Mouse (Mus musculus) left cerebral cortex, postnatal 25 days (tissue): ENCODE measurements at regions not wholly inside any gene's neighbourhood (a gene's known extent, or its start where the extent isn't known, plus 50 kb on each side); places are given as distances from the start of the nearest gene placed in this dataset.
"Not testable (repeated sequence)": the region's sequence is repeated elsewhere in the genome, so short reads cannot be mapped to it uniquely, and the experiment has no call there.

Experiments
- DNase-seq, 2 experiments: peaks; one replicate each; pipeline ENCODE4 v3.0.0; 2022; ENCODE audit warnings: low spot score in 2 of 2, mixed read lengths in 1 of 2
- intact Hi-C: fragments of 180-260 bp; cut with DNase I; formaldehyde crosslinking; loops from one replicate; pipeline ENCODE4 v1.15.1; 2025

DNA sequence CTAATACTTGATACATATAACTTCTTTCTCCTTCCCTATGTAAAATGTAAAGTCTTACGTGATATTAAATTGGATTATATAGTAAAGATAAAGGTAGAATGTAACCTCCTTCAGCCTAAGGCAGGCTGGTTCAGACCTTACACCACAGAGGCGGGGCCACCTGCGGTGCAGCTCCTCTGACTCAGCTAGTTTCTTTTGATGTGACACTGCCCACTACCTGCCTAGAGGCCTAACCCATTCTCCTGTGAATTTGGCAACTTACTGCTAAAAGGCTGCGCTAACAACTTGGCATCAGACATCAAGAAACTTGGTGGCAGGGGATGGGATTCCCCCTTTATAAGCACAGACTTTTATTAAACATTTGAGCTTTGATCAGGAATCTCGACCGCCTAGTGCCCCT is 74.5 kb downstream of the Aasdhppt start:
- DNase-seq, result no peak
- intact Hi-C loops, result no loop called here

DNA sequence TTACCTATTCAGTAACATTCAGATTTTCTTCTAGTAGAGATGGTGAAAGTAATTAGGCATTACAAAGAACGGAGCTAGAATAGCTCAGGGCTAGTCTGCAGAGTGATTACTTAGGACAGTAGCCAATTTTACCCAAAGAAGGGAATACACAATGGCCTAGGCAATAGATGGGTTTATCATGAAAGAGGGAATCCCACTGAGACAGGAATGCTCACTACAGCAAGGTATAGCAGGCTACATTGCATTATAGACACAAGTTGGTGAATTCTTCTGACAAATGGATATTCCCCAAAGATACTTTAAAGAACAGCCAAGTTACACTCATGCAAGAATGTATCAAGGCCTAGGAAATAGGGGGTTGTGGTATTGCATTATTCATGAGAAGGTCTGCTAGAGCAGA is 94.7 kb downstream of the Aasdhppt start:
- intact Hi-C loops, DNase-seq: not testable (repeated sequence)

DNA sequence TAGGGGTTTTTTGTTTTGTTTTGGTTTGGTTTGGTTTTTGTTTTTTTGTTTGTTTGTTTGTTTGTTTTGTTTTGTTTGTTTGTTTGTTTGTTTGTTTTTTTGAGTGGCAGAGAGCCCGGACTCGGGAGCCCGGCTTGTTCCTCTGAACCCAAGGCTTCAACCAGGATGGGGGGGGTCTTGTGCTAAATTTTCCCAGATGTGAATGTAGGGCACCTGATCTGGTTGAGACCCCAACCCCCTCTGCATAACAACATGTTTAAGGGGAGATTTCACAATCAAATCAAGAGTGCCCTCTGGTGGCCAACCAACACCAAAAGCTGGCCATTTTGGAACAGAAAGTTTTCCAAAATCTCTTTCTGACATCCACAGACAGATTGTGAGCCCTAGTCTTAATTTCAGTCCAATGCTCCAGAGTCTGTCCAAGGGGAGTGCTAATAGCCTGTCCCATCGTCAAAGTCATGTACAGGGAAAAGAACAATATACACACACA is 99.2 kb downstream of the Aasdhppt start:
- intact Hi-C loops, result loop anchor here (5.0 kb wide), 1 partner anchor 693 kb away; no protein-coding TSS in a partner anchor
- DNase-seq, result no peak

DNA sequence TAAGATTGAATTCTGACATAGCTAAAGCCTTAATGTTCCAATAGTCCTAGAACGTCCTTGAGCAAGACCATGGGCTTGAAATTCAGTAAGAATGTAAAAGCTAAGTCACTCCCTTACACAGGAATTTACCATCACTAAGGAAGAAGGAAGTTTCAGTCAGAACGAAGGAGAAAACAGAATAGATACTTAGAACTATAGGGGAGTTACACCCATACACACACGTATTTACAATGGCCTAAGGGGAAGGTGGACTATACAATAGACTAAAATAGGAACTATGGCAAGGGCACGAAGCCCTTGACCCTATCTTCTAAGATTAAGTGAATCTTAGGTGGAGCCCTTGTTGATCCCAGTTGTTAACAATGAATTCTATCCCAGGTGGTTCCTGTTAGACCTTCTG is 116.5 kb downstream of the Aasdhppt start:
- intact Hi-C loops, DNase-seq: not testable (repeated sequence)

DNA sequence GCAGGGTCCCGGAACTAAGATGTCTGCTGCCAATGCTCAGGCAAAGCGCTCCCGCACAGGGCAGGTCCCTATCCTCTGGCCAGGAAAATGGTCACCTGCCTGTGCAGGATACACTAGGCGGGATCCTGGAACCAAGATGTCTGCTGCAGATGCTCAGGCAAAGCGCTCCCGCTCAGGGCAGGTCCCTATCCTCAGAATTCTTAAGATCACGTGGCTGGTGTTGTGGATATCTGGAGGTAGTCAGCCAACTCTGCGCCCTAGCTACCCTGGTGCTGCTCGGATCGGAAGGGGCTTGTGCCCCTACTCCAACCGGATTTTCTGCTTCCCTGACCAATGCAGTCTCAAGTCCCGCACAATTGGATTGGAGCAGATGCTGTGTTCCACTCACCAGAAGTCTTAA is 153.3 kb downstream of the Aasdhppt start:
- intact Hi-C loops, DNase-seq: not testable (repeated sequence)

DNA sequence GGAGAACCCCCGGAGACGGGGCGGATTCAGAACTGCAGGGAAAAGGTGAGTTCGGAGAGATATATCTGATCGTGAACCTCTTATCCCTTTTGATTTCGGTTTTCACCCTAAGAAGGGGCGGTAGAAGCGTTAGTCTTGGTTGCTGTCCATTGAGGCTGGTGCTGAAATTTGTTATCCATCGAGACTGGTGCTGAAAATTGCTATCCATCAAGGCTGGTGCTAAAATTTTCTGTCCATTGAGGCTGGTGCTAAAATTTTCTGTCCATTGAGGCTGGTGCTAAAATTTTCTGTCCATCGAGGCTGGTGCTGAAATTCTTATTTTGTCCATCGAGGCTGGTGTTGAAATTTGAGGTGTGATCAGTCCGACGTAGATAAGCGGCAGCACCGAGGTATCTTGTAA is 170.4 kb downstream of the Aasdhppt start:
- intact Hi-C loops, DNase-seq: not testable (repeated sequence)

DNA sequence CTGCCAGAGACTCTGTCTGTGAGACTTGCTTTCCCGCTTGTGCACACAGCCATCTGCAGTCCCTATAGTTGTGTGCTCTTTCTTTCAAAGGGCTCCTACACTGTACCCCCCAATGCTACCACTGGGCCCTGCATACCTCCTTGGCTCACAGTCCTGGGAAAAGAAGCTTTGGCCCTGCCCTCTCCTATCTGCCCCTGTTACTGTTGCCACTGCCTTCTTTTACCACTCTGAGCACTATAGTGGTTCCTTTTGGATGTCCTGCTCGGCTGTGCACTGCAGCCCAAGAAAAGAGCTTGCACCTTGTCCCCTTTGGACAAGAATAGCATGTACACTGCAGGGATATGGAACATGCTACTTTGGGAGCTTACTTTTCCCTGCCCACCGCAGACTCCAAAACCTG is 216.8 kb downstream of the Aasdhppt start:
- DNase-seq, result no peak
- intact Hi-C loops, result no loop called here

DNA sequence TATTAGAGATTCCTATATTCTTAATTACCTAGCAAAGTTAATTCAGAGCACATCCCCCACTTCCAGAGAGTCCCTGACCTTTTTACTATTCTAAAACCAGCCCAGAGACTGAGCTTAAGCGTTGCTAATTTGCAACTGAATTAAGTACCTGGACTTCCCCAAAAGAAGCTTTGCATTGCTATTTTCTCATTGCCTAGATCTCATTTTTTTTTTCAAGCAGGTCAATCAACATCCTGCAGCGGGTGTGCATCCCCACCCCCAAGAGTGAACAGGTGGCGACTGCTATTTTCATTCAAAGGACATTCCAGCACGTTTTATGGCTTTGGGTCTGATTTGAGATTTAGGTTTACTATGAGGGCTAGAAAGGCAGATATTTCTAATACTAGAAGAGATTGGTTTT is 226.6 kb downstream of the Aasdhppt start:
- intact Hi-C loops, DNase-seq: not testable (repeated sequence)

DNA sequence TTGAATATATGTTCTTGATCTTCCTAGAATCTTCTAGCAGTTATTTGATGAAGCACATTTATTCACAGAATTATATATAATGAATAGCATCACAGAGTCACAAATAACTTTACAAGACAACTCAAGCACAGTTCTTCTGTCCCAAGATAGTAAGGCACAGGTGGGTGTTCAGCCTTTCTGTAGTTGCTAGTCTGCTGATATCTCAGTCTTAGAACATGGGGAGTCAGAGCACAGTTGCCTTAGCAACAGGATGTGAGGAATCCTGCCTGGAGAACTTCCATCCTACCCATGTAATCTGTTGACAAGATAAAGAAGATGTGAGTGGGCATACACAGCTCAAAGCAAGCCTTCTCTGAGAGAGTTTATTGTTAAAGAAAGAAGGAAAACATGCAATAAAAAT is 248.2 kb downstream of the Aasdhppt start:
- peak; percentile 16 to 78 for DNase-seq

DNA sequence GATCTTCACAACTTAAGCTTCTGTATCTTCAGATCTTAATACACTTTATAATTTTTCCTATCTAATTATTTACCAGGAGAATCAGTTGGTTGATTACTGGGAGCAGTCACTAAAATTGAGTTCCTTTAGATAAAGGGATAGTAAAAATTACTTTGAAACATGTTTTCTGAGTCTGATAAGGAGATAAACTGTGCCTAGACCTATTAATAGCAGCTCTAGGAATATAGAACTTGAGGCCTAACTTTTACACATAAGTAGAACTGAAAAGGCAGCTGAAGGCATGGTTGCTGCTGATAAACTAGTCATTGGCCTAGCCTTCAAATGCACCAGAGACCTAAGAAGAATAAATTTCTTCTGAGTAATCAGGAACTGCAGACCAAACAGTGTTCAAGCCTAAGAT is 260.5 kb downstream of the Aasdhppt start:
- intact Hi-C loops, result no loop called here
- DNase-seq, result no peak

More for the DNA sequence above, 248.2 kb downstream of the Aasdhppt start:
- intact Hi-C loops, result no loop called here

DNA sequence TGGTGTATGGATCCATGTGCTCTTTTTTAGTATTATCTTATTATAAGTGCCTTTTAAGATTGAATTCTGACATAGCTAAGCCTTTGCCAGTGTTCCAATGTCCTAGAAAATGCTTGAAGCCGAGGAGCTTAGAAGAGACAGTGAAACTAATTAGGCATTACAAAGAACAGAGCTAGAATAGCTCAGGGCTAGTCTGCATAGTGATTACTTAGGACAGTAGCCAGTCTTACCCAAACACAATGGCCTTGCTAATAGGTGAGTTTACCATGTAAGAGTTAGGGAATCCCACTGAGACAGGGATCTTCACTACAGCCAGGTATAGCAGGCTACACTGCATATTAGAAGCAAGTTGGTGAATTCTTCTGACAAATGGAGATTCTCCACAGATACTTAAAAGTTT is 261.6 kb downstream of the Aasdhppt start:
- DNase-seq, intact Hi-C loops: not testable (repeated sequence)

DNA sequence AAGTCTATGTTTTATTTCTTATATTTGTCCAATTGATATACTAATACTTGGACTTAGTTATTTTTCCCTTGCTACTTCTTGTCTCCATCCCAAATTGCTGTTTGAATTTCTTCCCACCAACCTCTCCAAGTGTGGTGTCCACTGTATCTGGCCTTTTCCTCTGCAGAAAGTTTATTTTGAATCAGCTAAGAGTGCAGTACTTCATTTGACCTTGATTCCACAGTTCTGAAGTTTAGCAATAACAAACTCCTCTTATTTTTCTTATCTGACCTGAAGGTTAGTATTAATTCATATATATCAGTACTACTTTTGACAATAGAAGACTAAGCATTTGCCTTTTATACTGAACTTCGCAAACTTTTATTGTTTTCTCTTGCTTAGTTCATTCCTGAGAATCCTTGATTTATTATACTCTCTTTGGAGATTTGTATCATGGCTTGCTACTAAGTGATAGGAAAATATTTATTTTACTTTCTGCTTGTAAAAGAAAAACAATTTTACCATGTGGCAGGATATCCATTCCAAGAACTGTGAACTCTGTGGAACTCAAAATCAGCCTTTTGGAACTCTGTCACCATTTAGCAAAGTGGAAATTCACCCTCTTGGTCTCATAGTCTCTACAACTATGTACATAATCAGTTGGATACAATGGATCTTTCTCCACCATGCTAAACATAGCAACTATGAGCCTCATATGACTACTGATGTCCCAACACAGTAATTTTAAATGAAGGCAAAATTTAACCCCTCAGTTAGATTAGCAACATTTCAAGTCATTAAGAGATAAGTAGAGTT is 268.2 kb downstream of the Aasdhppt start:
- intact Hi-C loops, result no loop called here

DNA sequence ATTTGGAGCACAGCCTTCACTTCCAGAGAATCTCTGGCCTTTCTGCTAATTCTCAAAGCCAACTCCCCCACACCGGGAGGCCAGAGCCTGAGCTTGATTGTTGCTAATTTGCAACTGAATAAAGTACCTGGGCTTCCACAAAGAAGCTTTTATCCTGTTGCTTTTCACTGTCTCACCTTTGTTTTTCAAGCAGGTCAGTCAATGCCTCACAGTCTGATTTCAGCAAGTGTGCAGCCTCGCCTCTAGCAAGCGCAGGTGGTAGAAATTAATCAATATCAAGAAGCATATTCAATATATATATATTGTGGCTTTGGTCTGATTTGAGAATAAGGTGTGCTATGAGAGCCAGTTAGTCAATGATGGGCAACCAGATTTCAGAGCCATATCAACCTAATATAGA is 282.1 kb downstream of the Aasdhppt start:
- intact Hi-C loops, DNase-seq: not testable (repeated sequence)

More for the DNA sequence above, 268.2 kb downstream of the Aasdhppt start:
- no peak for DNase-seq

DNA sequence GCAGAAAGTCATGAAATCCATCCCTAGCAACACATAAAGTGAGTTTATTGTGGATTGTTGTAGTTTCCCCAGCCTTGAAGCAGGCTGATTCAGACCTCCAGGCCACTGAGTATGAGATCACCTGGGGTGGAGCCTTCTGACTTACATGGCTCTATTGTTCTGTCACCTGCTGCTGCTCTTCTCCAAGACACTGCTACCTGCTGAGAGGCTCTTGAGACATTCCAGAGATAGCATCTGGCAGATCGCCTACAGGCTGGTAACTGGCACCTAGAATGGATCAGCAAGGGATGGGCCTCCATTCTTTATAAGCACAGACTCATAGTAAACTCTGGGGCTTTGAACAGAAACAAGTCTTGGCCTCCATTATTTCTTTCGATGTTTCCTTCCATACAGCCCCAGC is 289.2 kb downstream of the Aasdhppt start:
- no peak for DNase-seq
- intact Hi-C loops, result no loop called here

DNA sequence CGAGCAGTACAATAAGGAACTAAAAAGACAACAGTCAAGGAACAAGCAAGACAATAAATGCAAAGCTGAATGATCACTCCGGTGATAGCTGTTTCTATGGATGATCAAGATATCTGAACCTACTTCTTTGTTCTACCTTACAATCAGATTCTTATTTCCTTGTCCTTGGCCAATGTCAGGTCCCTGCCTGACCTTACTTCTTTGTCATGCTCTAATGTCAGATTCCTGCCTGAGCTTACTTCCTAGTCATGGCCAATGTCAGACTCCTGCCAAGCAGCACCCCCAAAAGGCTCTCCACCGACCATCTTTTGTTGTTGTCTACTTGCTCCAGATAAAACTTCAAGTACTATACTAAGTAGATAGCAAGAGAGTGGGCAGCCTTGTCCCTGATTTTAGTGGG is 312.6 kb downstream of the Aasdhppt start:
- intact Hi-C loops, result no loop called here
- no peak for DNase-seq

DNA sequence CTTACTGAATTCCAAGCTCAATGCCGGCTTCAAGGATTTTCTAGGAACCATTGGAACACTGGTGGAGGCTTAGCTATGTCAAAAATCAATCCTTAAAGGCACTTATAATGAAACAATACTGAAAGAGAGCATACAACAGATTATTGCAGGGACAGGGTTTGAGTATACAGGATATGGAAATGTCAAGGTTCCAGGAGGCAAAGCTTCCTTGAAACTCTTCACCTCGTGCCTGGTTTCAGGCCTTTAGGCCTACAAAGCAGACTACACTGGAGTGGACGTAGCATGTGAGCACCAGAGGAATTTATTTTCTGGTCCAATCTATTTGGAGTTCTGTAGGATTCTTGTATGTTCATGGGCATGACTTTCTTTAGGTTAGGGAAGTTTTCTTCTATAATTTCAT is 320.9 kb downstream of the Aasdhppt start:
- intact Hi-C loops, DNase-seq: not testable (repeated sequence)

DNA sequence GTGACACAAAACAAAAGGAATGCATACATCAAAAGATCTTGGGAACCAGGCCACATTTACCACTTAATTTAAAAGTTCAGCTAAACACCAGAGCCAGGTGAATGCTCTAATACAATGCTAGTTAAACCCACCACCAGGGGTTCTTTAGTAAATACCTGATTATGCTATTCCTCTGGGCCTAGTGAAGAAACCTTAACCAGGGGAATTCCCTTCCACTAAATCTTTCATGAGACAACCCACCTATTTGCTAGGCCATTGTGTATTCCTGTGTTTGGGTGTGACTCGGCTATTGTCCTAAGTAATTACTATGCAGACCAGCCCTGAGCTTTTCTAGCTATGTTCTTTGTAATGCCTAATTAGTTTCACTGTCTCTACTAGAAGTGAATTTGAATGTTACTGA is 321.3 kb downstream of the Aasdhppt start:
- intact Hi-C loops, DNase-seq: not testable (repeated sequence)
